Mouse (Mus musculus) thymus, postnatal 14 days (tissue): Measurements from ENCODE around the gene Tmem38b.
"Not testable (repeated sequence)": the region's sequence is repeated elsewhere in the genome, so short reads cannot be mapped to it uniquely, and the experiment has no call there.

Experiments
- DNase-seq: peaks from one replicate; pipeline ENCODE4 v3.0.0; 2021

Tmem38b gene

GRCm38 (mm10) chr4:53825821-53826605 is at the start of gene Tmem38b:
Gene Tmem38b (plus strand): TSS chr4:53826045.
- peak; percentile 81 for DNase-seq

DNA sequence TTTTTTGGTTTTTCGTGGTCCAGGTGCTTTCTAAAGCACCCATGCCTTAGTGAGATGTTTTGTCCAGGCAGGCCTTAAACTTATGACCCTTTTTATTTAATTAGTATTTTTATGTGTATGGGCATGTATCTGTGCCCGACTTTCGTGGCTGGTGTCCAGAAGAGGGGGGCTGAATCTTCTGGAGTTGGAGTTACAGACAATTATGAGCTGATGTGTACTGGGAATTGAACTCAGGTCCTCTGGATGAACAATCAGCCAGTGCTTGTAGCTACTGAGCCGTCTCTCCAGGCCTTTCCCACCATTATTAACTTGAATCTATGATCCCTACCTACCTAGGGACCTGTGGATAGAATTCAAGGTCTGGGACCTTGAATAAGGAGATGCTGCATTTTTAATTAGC is 44.4 kb upstream of the Tmem38b start:
- no peak for DNase-seq

DNA sequence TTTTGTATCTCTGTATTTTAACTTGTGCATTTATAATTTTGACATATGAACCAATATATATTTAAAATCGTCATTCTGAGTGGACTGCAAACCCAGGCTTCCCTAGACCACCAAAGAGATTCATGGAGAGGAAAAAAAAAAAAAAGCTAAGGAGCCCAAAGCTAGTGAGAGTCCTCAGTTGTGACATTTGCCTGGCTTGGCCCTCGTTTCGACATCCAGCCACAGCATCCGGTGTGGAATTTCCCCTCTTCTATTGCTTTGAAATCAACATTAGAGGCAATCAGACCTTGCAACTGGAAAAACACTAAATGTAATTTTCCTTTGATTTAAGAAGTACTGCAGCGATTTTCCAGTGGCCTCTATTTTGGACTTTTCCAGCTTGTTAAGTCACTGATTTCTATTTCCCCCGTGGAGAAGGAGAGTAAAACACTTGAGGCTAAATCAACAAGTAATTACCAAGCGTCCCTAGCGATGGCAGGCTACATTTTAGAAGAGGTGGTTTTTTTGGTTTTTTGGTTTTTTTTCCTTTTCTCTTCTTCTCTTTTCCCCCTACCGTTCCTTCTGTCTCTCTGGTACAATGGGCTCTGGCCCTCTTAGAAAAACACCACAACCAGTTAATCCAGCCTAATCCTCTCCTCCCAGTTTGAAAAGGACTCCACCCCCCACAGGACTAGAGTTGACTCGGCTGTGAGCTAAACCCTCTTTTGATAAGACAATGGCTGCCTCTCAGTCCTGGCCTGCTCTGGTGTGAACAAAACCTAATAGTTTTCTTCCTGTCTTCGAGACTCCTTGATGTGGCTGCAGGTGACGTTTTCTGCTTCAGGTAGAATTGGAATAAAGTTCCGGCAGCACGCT is 43.4 kb upstream of the Tmem38b start:
- no peak for DNase-seq

DNA sequence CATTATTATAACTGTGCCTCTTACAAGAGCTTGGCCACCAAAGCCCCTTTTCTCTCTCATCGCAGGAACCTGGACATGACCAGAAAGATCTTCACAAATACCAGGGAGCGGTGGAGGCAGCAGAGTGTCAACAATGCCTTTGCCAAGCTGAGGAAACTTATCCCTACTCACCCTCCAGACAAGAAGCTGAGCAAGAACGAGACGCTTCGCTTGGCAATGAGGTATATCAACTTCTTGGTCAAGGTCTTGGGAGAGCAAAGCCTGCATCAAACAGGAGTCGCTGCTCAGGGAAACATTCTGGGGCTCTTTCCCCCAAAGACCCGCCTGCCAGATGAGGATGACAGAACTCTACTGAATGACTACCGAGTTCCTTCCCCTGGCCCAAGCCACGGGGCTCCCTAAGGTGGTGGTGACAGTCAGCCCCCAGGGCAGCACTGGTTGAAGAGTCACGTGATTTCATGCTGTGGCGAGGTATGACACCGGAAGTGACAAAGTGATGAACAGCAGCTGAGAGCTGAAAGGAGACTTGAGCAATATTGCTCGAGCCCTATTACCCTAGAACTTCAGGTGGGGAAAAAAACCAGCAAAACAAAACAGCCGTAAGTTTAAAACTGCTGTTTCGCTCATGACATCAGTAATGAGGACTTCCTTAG is 40.0 kb upstream of the Tmem38b start:
- DNase-seq = peak; percentile 48

DNA sequence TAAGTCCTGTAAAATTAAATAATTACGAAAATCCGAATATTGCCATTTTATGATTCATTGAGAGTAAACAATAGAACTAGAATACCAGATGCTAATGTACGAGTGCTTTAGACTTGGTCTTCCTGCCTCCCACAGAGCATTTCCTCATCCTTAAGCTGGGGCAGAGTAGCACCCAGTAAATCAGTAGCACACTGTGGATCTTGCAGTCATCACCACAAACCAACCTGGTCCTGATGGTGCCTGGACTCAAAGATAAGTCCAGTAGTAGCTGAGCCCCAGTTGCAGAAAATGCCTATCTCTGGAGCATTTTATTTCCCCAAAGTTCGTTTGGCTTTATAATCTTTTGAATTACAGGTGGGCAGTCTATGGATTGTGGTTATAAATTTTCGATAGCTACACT is 39.0 kb upstream of the Tmem38b start:
- DNase-seq = no peak

DNA sequence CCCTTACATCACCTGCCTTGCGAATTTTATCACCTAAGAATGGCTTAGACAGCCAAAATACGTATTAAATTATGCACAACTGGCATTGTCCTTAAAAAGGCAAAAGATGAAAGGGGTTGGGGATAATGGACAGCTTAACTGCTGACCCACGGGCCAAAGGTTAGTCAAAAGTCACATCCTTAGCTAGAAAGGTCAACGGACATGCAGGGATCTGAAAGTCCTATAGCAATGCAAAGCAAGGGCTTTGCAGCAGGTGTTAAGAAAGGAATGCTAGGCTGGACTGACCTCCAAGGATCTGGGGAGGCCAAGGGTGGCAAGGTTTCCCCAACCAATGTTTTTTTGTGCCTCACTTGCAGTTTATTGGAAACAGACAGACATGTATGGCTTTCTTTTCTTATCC is 36.5 kb upstream of the Tmem38b start:
- no peak for DNase-seq

- no peak for DNase-seq
Measured at GRCm38 (mm10) chr4:53794257-53794966, 31.4 kb upstream of the Tmem38b start.

- DNase-seq = no peak
Measured at GRCm38 (mm10) chr4:53795086-53795485, 30.8 kb upstream of the Tmem38b start.

- no peak for DNase-seq
Measured at GRCm38 (mm10) chr4:53795706-53796105, 30.1 kb upstream of the Tmem38b start.

- DNase-seq = no peak
Measured at GRCm38 (mm10) chr4:53796865-53797772, 28.7 kb upstream of the Tmem38b start.

GRCm38 (mm10) chr4:53798896-53799676 is 26.8 kb upstream of the Tmem38b start:
- no peak for DNase-seq

- no peak for DNase-seq
Measured at GRCm38 (mm10) chr4:53799753-53800152, 26.1 kb upstream of the Tmem38b start.

GRCm38 (mm10) chr4:53803674-53804073 is 22.2 kb upstream of the Tmem38b start:
- not testable (repeated sequence) for DNase-seq

- not testable (repeated sequence) for DNase-seq
Measured at GRCm38 (mm10) chr4:53806428-53806827, 19.4 kb upstream of the Tmem38b start.

GRCm38 (mm10) chr4:53818320-53818719 is 7.5 kb upstream of the Tmem38b start:
- no peak for DNase-seq

DNA sequence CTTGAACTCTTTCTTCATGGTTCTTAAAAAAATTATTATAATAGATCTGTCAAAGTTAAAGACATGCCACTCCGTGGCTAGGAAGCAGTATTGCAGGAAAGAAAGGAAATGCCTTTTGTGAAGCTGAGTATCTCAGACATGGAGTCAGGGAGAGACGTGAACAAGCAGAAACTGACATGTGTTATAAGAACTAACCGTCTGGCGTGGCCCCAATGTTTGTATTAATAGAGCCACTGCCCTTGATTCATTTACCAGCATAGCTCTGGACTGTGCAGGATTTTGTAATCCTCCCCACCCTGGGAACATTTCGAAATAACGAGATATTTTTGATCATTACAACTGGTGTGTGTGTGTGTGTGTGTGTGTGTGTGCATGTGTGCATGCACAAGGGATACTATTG is 2.1 kb upstream of the Tmem38b start:
- DNase-seq = no peak

DNA sequence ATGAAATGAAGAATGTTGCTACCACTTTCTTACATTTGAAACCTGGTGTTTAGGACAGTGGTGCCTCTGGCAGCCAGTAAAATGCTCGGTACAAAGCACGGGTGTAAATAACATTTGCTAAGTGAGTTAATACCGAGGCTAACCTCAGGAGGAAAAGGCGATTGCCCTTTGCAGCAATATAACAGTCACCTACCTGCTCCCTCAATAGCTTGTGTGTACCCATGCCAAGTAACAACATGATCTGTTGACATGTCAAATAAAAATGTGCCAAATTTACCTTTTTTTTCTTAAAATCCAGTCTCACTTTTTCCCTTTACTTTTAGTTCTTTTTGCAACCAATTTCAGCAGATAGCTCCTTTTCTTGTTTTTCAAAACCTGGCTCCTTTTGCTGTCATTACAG is 1.0 kb upstream of the Tmem38b start:
- DNase-seq = no peak

DNA sequence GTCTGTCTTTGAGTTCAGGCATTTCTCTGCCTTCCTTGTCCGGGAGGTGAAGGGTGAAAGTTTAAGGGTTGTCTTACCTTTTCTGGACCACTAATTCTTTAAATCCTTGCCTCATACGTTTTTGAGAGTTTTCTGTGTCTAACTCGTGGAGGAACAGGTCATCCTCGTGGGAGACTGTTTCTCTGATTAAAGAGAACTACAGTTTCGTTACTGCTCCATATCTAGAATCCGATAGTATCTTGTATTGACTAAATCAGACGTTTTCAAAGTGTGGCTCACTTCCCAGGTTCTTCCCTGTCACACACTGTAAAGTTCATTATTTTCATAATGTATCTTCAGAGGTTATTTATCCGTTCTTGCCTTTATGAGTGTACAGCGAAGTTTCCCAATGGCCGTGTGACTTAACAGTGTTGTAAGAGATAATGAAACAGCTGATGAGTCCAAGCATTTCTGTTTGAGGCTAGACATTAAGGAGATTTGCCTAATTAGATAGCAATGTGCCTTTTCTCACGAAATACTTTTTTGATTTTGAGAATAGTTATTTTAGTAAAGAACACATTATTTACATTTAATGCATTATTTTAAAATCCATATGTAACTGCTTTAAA is 900 bp downstream of the Tmem38b start:
- no peak for DNase-seq

- no peak for DNase-seq
Measured at GRCm38 (mm10) chr4:53827869-53828268, 2.0 kb downstream of the Tmem38b start.

DNA sequence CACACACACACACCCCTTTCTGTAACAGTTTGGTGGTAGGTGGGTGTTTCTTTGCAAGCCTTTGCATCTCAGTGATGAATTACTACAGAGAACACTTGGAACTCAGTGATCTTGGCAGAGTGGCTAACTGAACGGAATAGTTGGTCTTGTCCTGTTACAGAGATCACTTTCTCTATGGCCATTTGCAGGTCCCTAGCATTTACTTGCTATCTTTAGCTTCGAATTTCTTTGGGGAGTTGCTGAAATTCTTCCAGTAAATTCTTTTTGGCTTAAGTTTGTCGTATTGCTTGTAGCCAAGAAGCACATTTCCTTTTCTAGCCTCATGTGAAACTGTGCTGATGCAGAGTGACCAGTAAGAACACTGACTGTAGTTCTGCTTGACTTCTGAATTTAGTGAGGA is 3.1 kb downstream of the Tmem38b start:
- DNase-seq = no peak

DNA sequence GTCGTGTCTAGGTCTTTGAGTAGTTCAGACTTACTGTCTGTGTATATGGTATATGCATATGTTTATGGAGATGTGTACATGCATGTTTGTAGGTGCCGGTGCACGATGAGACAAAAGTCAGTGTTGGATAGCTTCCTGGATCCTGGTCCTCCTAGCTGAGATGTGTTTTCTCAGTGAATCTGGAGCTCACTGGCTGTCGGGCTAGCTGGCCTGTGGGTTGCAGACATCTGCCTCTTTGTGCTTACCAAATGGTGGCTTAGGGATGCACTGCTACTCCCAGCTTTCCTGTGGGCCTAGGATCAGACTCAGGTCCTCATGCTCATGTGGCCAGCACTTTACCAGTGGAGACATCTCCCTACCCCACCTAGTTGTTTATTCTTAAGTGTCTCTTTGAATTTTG is 4.2 kb downstream of the Tmem38b start:
- DNase-seq = no peak
